Mouse (Mus musculus): ENCODE data around the gene Atat1. TPM values are rescaled to one million over a fixed set of nuclear protein-coding genes. Genes with fewer than 3 reads are reported as not detected.

The Atat1 gene
- polyA plus RNA-seq, 1 experiment from 2014 or later: 128 TPM

- Histone ChIP-seq H3K4me3 (ENCODE audit: low read depth, low read length) (peak within 1 kb of the TSS; percentile 78), H3K4me1 (ENCODE audit: control insufficient read depth, insufficient read depth, low read length) (peaks cover 8% of the 10 kb centered on the region; the same call in 1 of the 2 replicates), H3K9ac (ENCODE audit: low read length) (peak within 1 kb of the TSS; percentile 98), H3K4me2 (ENCODE audit: low read depth, severe bottlenecking) (peak within 1 kb of the TSS; percentile 84), H3K36me3 (ENCODE audit: control insufficient read depth, insufficient read depth, low read length) (no peaks in the 10 kb centered on the region), H3K9me3 (ENCODE audit: control insufficient read depth, low read length) (no peaks in the 10 kb centered on the region), H3K27me3 (ENCODE audit: control insufficient read depth, insufficient read depth, low read length) (no peaks in the 10 kb centered on the region), H3K27ac (replicated peaks; ENCODE audit: low read depth, low read length) (peak within 1 kb of the TSS; percentile 80)
- WGBS: under 1% methylated on average over 82 of the region's 83 CpGs
- ATAC-seq (ENCODE audit: insufficient number of reproducible peaks, low FRiP score, low TSS enrichment, low read depth) (peak; percentile 94), DNase-seq (ENCODE audit: low spot score) (peak; percentile 99)
Measured at GRCm38 (mm10) chr17:35916297-35917142, 6.6 kb upstream of the Atat1 start, which contains the start of the genes Mrps18b and Ppp1r10. Gene Mrps18b, minus strand, starts transcription at chr17:35916389. Gene Ppp1r10, plus strand, starts transcription at chr17:35916434.

GRCm38 (mm10) chr17:35915538-35916296 lies 5.8 kb upstream of the Atat1 start:
- H3K4me2 ChIP-seq (ENCODE audit: low read depth, severe bottlenecking): peak overlapping the region; percentile 84
- ATAC-seq (ENCODE audit: insufficient number of reproducible peaks, low FRiP score, low TSS enrichment, low read depth) (no peak; the same call in 1 of the 2 replicates), DNase-seq (ENCODE audit: low spot score) (no peak)
- no peaks in the 10 kb centered on the region for H3K27me3 ChIP-seq (ENCODE audit: control insufficient read depth, insufficient read depth, low read length)
- H3K4me1 ChIP-seq (ENCODE audit: control insufficient read depth, insufficient read depth, low read length): peaks cover 8% of the 10 kb centered on the region; the same call in 1 of the 2 replicates
- no peaks in the 10 kb centered on the region for H3K9me3 ChIP-seq (ENCODE audit: control insufficient read depth, low read length)
- H3K27ac ChIP-seq (replicated peaks; ENCODE audit: low read depth, low read length): peak overlapping the region; percentile 38; the same call in 1 of the 2 replicates
- H3K36me3 ChIP-seq (ENCODE audit: control insufficient read depth, insufficient read depth, low read length): no peaks in the 10 kb centered on the region
- H3K4me3 ChIP-seq (ENCODE audit: low read depth, low read length): peak overlapping the region; percentile 78
- WGBS: 2% methylated on average over 28 of the region's 28 CpGs
- H3K9ac ChIP-seq (ENCODE audit: low read length): peak overlapping the region; percentile 64

GRCm38 (mm10) chr17:35914975-35915374 lies 5.1 kb upstream of the Atat1 start:
- whole genome bisulfite sequencing: 86% methylated on average over 6 of the region's 6 CpGs
- peaks cover 8% of the 10 kb centered on the region; the same call in 1 of the 2 replicates for H3K4me1 ChIP-seq (ENCODE audit: control insufficient read depth, insufficient read depth, low read length)

GRCm38 (mm10) chr17:35909186-35909918 lies 523 bp downstream of the Atat1 start:
- ATAC-seq (ENCODE audit: insufficient number of reproducible peaks, low FRiP score, low TSS enrichment, low read depth) (peak; percentile 34), DNase-seq (ENCODE audit: low spot score) (peak; percentile 42)
- Histone ChIP-seq H3K36me3 (ENCODE audit: control insufficient read depth, insufficient read depth, low read length) (peaks cover 2% of the 10 kb centered on the region; the same call in 1 of the 2 replicates), H3K27ac (replicated peaks; ENCODE audit: low read depth, low read length) (peak overlapping the region; percentile 56), H3K4me1 (ENCODE audit: control insufficient read depth, insufficient read depth, low read length) (peaks cover 7% of the 10 kb centered on the region), H3K9me3 (ENCODE audit: control insufficient read depth, low read length) (no peaks in the 10 kb centered on the region), H3K4me3 (ENCODE audit: low read depth, low read length) (peak overlapping the region; percentile 71), H3K27me3 (ENCODE audit: control insufficient read depth, insufficient read depth, low read length) (no peaks in the 10 kb centered on the region), H3K4me2 (ENCODE audit: low read depth, severe bottlenecking) (peak overlapping the region; percentile 92), H3K9ac (ENCODE audit: low read length) (peak overlapping the region; percentile 85)
- 24% methylated on average over 20 of the region's 20 CpGs for WGBS

More at GRCm38 (mm10) chr17:35914975-35915374, 5.1 kb upstream of the Atat1 start:
- DNase-seq (ENCODE audit: low spot score) (no peak), ATAC-seq (ENCODE audit: insufficient number of reproducible peaks, low FRiP score, low TSS enrichment, low read depth) (no peak)
- no peak overlapping the region for H3K9ac ChIP-seq (ENCODE audit: low read length)
- H3K9me3 ChIP-seq (ENCODE audit: control insufficient read depth, low read length): no peaks in the 10 kb centered on the region
- no peak overlapping the region for H3K27ac ChIP-seq (replicated peaks; ENCODE audit: low read depth, low read length)
- no peaks in the 10 kb centered on the region for H3K27me3 ChIP-seq (ENCODE audit: control insufficient read depth, insufficient read depth, low read length)
- no peaks in the 10 kb centered on the region for H3K36me3 ChIP-seq (ENCODE audit: control insufficient read depth, insufficient read depth, low read length)
- peak overlapping the region; percentile 78 for H3K4me3 ChIP-seq (ENCODE audit: low read depth, low read length)
- peak overlapping the region; percentile 84; the same call in 1 of the 2 replicates for H3K4me2 ChIP-seq (ENCODE audit: low read depth, severe bottlenecking)

GRCm38 (mm10) chr17:35907609-35908008 lies 2.3 kb downstream of the Atat1 start:
- DNase-seq (ENCODE audit: low spot score) (no peak), ATAC-seq (ENCODE audit: insufficient number of reproducible peaks, low FRiP score, low TSS enrichment, low read depth) (no peak)
- H3K27ac ChIP-seq (replicated peaks; ENCODE audit: low read depth, low read length): no peak overlapping the region
- peaks cover 7% of the 10 kb centered on the region for H3K36me3 ChIP-seq (ENCODE audit: control insufficient read depth, insufficient read depth, low read length)
- no peak overlapping the region for H3K9ac ChIP-seq (ENCODE audit: low read length)
- H3K4me3 ChIP-seq (ENCODE audit: low read depth, low read length): no peak overlapping the region
- no peaks in the 10 kb centered on the region for H3K27me3 ChIP-seq (ENCODE audit: control insufficient read depth, insufficient read depth, low read length)
- WGBS: 84% methylated on average over 2 of the region's 2 CpGs
- no peaks in the 10 kb centered on the region for H3K9me3 ChIP-seq (ENCODE audit: control insufficient read depth, low read length)
- peaks cover 7% of the 10 kb centered on the region for H3K4me1 ChIP-seq (ENCODE audit: control insufficient read depth, insufficient read depth, low read length)
- no peak overlapping the region for H3K4me2 ChIP-seq (ENCODE audit: low read depth, severe bottlenecking)

GRCm38 (mm10) chr17:35905587-35905986 lies 4.3 kb downstream of the Atat1 start:
- peaks cover 7% of the 10 kb centered on the region for H3K36me3 ChIP-seq (ENCODE audit: control insufficient read depth, insufficient read depth, low read length)

GRCm38 (mm10) chr17:35903992-35904355 lies 5.9 kb downstream of the Atat1 start:
- H3K27me3 ChIP-seq (ENCODE audit: control insufficient read depth, insufficient read depth, low read length): no peaks in the 10 kb centered on the region
- no peak overlapping the region for H3K9ac ChIP-seq (ENCODE audit: low read length)
- peaks cover 10% of the 10 kb centered on the region for H3K36me3 ChIP-seq (ENCODE audit: control insufficient read depth, insufficient read depth, low read length)
- no peaks in the 10 kb centered on the region for H3K9me3 ChIP-seq (ENCODE audit: control insufficient read depth, low read length)
- no peak for DNase-seq (ENCODE audit: low spot score)
- H3K27ac ChIP-seq (replicated peaks; ENCODE audit: low read depth, low read length): no peak overlapping the region
- no peak overlapping the region for H3K4me2 ChIP-seq (ENCODE audit: low read depth, severe bottlenecking)
- no peak for ATAC-seq (ENCODE audit: insufficient number of reproducible peaks, low FRiP score, low TSS enrichment, low read depth)
- WGBS: 82% methylated on average over 4 of the region's 4 CpGs
- H3K4me1 ChIP-seq (ENCODE audit: control insufficient read depth, insufficient read depth, low read length): peaks cover 2% of the 10 kb centered on the region
- no peak overlapping the region for H3K4me3 ChIP-seq (ENCODE audit: low read depth, low read length)

More at GRCm38 (mm10) chr17:35905587-35905986, 4.3 kb downstream of the Atat1 start:
- H3K4me3 ChIP-seq (ENCODE audit: low read depth, low read length): no peak overlapping the region
- H3K4me1 ChIP-seq (ENCODE audit: control insufficient read depth, insufficient read depth, low read length): peaks cover 7% of the 10 kb centered on the region
- H3K27me3 ChIP-seq (ENCODE audit: control insufficient read depth, insufficient read depth, low read length): no peaks in the 10 kb centered on the region
- ATAC-seq (ENCODE audit: insufficient number of reproducible peaks, low FRiP score, low TSS enrichment, low read depth) (no peak), DNase-seq (ENCODE audit: low spot score) (no peak)
- H3K27ac ChIP-seq (replicated peaks; ENCODE audit: low read depth, low read length): no peak overlapping the region
- WGBS: 98% methylated on average over 1 of the region's 1 CpGs
- H3K9me3 ChIP-seq (ENCODE audit: control insufficient read depth, low read length): no peaks in the 10 kb centered on the region
- H3K9ac ChIP-seq (ENCODE audit: low read length): no peak overlapping the region
- H3K4me2 ChIP-seq (ENCODE audit: low read depth, severe bottlenecking): no peak overlapping the region

Measured in limb, embryonic 11.5 days (tissue).